ENCODE assay signal across 23 mouse cellular contexts in the genomic region with DNA sequence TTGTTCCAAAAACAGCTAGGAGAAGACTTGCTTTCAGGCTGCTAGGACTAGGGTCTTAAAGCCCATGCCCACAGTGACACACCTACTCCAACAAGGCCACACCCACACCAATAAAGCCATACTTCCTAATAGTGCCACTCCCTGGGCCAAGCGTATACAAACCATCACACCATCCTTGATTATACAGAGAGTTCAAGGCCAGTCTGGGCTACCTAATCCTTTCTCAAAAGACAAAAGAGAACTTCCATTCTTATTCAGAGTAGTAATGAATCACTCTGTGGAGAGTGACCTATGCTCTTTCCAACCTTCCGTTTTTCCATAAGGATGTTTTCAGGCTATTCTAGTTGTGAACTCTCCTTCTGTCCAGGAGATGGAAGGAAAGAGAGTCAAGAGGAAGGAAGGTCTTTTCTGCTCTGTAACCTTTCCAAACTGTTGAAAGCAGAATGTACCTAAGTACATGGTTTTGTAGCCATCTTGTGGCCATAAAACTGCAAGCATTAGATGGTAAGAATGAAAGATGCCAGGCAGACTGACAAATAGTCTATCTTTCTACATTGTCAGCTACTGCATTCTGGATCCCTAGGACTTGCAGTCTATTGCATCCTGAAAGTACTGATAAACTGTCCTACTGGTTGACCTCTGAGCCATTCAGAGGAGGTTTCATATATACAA.
"Had no signal": no experiment of that assay in that cellular context is flagged by ENCODE, and none has a peak within 500 bp of the region (broad histone marks: within the 10 kb centered on the region; RNA-seq: fewer than 3 reads in every experiment).

No protein-coding gene starts in this region.

- H3K4me1 ChIP-seq: limb, embryonic 10.5 days; limb, embryonic 13.5 days; liver, embryonic 12.5 days; liver, embryonic 15.5 days; midbrain, embryonic 12.5 days; neural tube, embryonic 12.5 days; neural tube, embryonic 15.5 days had no signal

- H3K27me3 ChIP-seq: limb, embryonic 13.5 days; liver, embryonic 12.5 days; liver, embryonic 15.5 days; midbrain, embryonic 12.5 days; neural tube, embryonic 12.5 days; neural tube, embryonic 15.5 days had no signal

- DNase-seq: kidney, adult 9 months; kidney, postnatal 14 days; kidney, postnatal 4 days; layer of hippocampus, adult 9-11 months; layer of hippocampus, postnatal 36 days; liver; lung, adult 18-20 months; lung, postnatal 14 days; lung, postnatal 4 days; right cerebral cortex, adult 18-20 months; right cerebral cortex, postnatal 14 days; right cerebral cortex, postnatal 4 days; thymus, adult 2 months; thymus, postnatal 14 days; thymus, postnatal 4 days had no signal

- H3K27ac ChIP-seq: limb, embryonic 10.5 days; limb, embryonic 13.5 days; liver, embryonic 12.5 days; liver, embryonic 15.5 days; midbrain, embryonic 12.5 days; neural tube, embryonic 12.5 days; neural tube, embryonic 15.5 days; stomach, postnatal 0 days had no signal

- H3K9ac ChIP-seq: limb, embryonic 13.5 days; liver, embryonic 12.5 days; liver, embryonic 15.5 days; midbrain, embryonic 12.5 days; neural tube, embryonic 12.5 days; neural tube, embryonic 15.5 days had no signal

- ATAC-seq: liver, embryonic 12.5 days had no signal

- H3K4me2 ChIP-seq: limb, embryonic 13.5 days; liver, embryonic 12.5 days; liver, embryonic 15.5 days; midbrain, embryonic 12.5 days; neural tube, embryonic 12.5 days; neural tube, embryonic 15.5 days had no signal

- H3K4me3 ChIP-seq: limb, embryonic 10.5 days; limb, embryonic 13.5 days; liver, embryonic 12.5 days; liver, embryonic 15.5 days; midbrain, embryonic 12.5 days; neural tube, embryonic 12.5 days; neural tube, embryonic 15.5 days had no signal

- H3K36me3 ChIP-seq: limb, embryonic 10.5 days; limb, embryonic 13.5 days; liver, embryonic 12.5 days; liver, embryonic 15.5 days; midbrain, embryonic 12.5 days; neural tube, embryonic 12.5 days; neural tube, embryonic 15.5 days had no signal

- H3K9me3 ChIP-seq: limb, embryonic 10.5 days; limb, embryonic 13.5 days; liver, embryonic 12.5 days; liver, embryonic 15.5 days; midbrain, embryonic 12.5 days; neural tube, embryonic 12.5 days; neural tube, embryonic 15.5 days had no signal
